Mouse (Mus musculus) lung, adult 2 months (tissue): ENCODE results near the gene Fn1. TPM values are rescaled to one million over a fixed set of nuclear protein-coding genes. Genes with fewer than 3 reads are reported as not detected.

Experiments used
- DNase-seq: peaks from one replicate; pipeline ENCODE4 v3.0.0; 2022
- H3K4me1 ChIP-seq: fragments of 200-500 bp; 2 replicates; pipeline ENCODE4 v1.6.1; 2011; ENCODE audit warnings: low read length; ENCODE audit not compliant: control insufficient read depth, insufficient read depth
- H3K4me3 ChIP-seq: fragments of 200-500 bp; replicated peaks from 2 replicates; pipeline ENCODE3; 2011; ENCODE audit warnings: low read depth, mild to moderate bottlenecking, control low read depth, low read length; ENCODE audit errors: extremely low read depth
- CTCF ChIP-seq: fragments of 200-500 bp; IDR thresholded peaks from 2 replicates; pipeline ENCODE4 v1.5.1; 2011; ENCODE audit warnings: mild to moderate bottlenecking, low read length, control low read depth; ENCODE audit not compliant: insufficient read depth
- POLR2A ChIP-seq: fragments of 200-500 bp; IDR thresholded peaks from 2 replicates; pipeline ENCODE4 v1.6.1; 2011; ENCODE audit warnings: low read depth, mild to moderate bottlenecking, control low read depth, low read length, borderline replicate concordance; ENCODE audit errors: extremely low read depth
- WGBS: fragments of 180-500 bp; shearing (Covaris S2); methylation state at CpG from one replicate; pipeline ENCODE4 v1.1.7; 2018; 5-methylcytosine and 5-hydroxymethylcytosine counted together
- polyA plus RNA-seq: library from polyadenylated mRNA; depleted of rRNA; stranded (reverse); fragments of >200 nt; gene quantifications from 2 replicates; pipeline ENCODE4 v1.2.3, GENCODE M21; 2012; rRNA removed

The Fn1 gene
- polyA plus RNA-seq = 177 and 224 TPM in 2 replicates

GRCm38 (mm10) chr1:71652551-71653399 is at the start of gene Fn1:
Gene Fn1 (minus strand): TSS chr1:71653200.
- DNase-seq = peak; percentile 70
- WGBS = 1% methylated on average over 60 of the region's 63 CpGs
- Histone ChIP-seq H3K4me3 (peak within 1 kb of the TSS; percentile 65), H3K4me1 (no peaks in the 10 kb centered on the region)
- peak; percentile 74; the same call in 1 of the 2 replicates for TF ChIP-seq POLR2A
- TF ChIP-seq CTCF = no peak

GRCm38 (mm10) chr1:71696093-71696492 is 43.1 kb upstream of the Fn1 start:
- Histone ChIP-seq H3K4me1 (no peaks in the 10 kb centered on the region), H3K4me3 (no peak overlapping the region)
- DNase-seq = no peak
- TF ChIP-seq POLR2A (no peak), CTCF (no peak)
- 74% methylated on average over 3 of the region's 3 CpGs for WGBS

- no peak for DNase-seq
- no peaks in the 10 kb centered on the region for H3K4me1 ChIP-seq
- TF ChIP-seq POLR2A = no peak
- no peak for TF ChIP-seq CTCF
- WGBS = 34% methylated on average over 8 of the region's 8 CpGs
- no peak overlapping the region for H3K4me3 ChIP-seq
These were observed 38.7 kb upstream of the Fn1 start for GRCm38 (mm10) chr1:71691472-71692277.

- H3K4me3 ChIP-seq = no peak overlapping the region
- WGBS = 72% methylated on average over 5 of the region's 5 CpGs
- TF ChIP-seq POLR2A = no peak
- H3K4me1 ChIP-seq = no peaks in the 10 kb centered on the region
- no peak for DNase-seq
These were observed 35.9 kb upstream of the Fn1 start for GRCm38 (mm10) chr1:71688926-71689303.

- 94% methylated on average over 3 of the region's 3 CpGs for WGBS
- H3K4me3 ChIP-seq = no peak overlapping the region
- DNase-seq = no peak
- no peaks in the 10 kb centered on the region for H3K4me1 ChIP-seq
- TF ChIP-seq POLR2A = no peak
- TF ChIP-seq CTCF = no peak
These were observed 35.4 kb upstream of the Fn1 start for GRCm38 (mm10) chr1:71688272-71688925.

GRCm38 (mm10) chr1:71686791-71687190 is 33.8 kb upstream of the Fn1 start:
- H3K4me1 ChIP-seq = no peaks in the 10 kb centered on the region
- DNase-seq = no peak
- WGBS = 69% methylated on average over 5 of the region's 5 CpGs

GRCm38 (mm10) chr1:71683736-71684135 is 30.7 kb upstream of the Fn1 start:
- no peaks in the 10 kb centered on the region for H3K4me1 ChIP-seq
- DNase-seq = no peak
- no peak overlapping the region for H3K4me3 ChIP-seq
- WGBS = 29% methylated on average over 6 of the region's 6 CpGs
- TF ChIP-seq POLR2A = no peak
- TF ChIP-seq CTCF = no peak

More at GRCm38 (mm10) chr1:71686791-71687190, 33.8 kb upstream of the Fn1 start:
- no peak for TF ChIP-seq CTCF
- no peak for TF ChIP-seq POLR2A
- no peak overlapping the region for H3K4me3 ChIP-seq

- Histone ChIP-seq H3K4me1 (no peaks in the 10 kb centered on the region), H3K4me3 (no peak overlapping the region)
- 68% methylated on average over 5 of the region's 5 CpGs for WGBS
- no peak for TF ChIP-seq POLR2A
- TF ChIP-seq CTCF = no peak
- no peak for DNase-seq
These were observed 29.3 kb upstream of the Fn1 start for GRCm38 (mm10) chr1:71682194-71682715.

- DNase-seq = no peak
- Histone ChIP-seq H3K4me1 (no peaks in the 10 kb centered on the region), H3K4me3 (no peak overlapping the region)
- WGBS = 23% methylated on average over 2 of the region's 2 CpGs
- TF ChIP-seq POLR2A (no peak), CTCF (no peak)
These were observed 28.3 kb upstream of the Fn1 start for GRCm38 (mm10) chr1:71681306-71681705.
